Mouse (Mus musculus) embryonic facial prominence, embryonic 13.5 days (tissue): ENCODE results near the gene Slc38a10. TPM values are rescaled to one million over a fixed set of nuclear protein-coding genes. Genes with fewer than 3 reads are reported as not detected.

Experiments used
- ATAC-seq: fragments of 200-750 bp; cut with Nextera tagmentation; 2 replicates; pipeline ENCODE4 v1.8.0; 2017; ENCODE audit warnings: low read depth; ENCODE audit not compliant: insufficient number of reproducible peaks, insufficient read depth, low FRiP score, low TSS enrichment
- H3K27ac ChIP-seq: fragments of 300-500 bp; sonication (generic); 2 replicates; pipeline ENCODE4 v1.5.1; 2015; ENCODE audit warnings: moderate library complexity, mild to moderate bottlenecking, inconsistent platforms
- H3K27me3 ChIP-seq: fragments of 300-500 bp; sonication (generic); 2 replicates; pipeline ENCODE4 v1.6.1; 2015; ENCODE audit warnings: mild to moderate bottlenecking, inconsistent platforms
- H3K36me3 ChIP-seq: fragments of 300-500 bp; sonication (generic); 2 replicates; pipeline ENCODE4 v1.6.1; 2015; ENCODE audit warnings: mild to moderate bottlenecking, inconsistent platforms
- H3K4me1 ChIP-seq: fragments of 300-500 bp; sonication (generic); 2 replicates; pipeline ENCODE4 v1.6.1; 2015; ENCODE audit warnings: inconsistent platforms
- H3K4me2 ChIP-seq: fragments of 300-500 bp; sonication (generic); 2 replicates; pipeline ENCODE4 v1.6.1; 2015; ENCODE audit warnings: moderate library complexity, mild to moderate bottlenecking, inconsistent platforms
- H3K4me3 ChIP-seq: fragments of 300-500 bp; sonication (generic); 2 replicates; pipeline ENCODE4 v1.5.1; 2015; ENCODE audit warnings: mild to moderate bottlenecking, inconsistent platforms
- H3K9ac ChIP-seq: fragments of 300-500 bp; sonication (generic); 2 replicates; pipeline ENCODE4 v1.6.1; 2015; ENCODE audit warnings: mild to moderate bottlenecking, inconsistent platforms
- H3K9me3 ChIP-seq: fragments of 300-500 bp; sonication (generic); 2 replicates; pipeline ENCODE4 v1.6.1; 2016; ENCODE audit warnings: inconsistent platforms
- WGBS: fragments of 180-500 bp; shearing (Covaris S2); methylation state at CpG from one replicate; pipeline ENCODE4 v1.1.7; 2015; ENCODE audit warnings: mixed read lengths; 5-methylcytosine and 5-hydroxymethylcytosine counted together
- polyA plus RNA-seq: library from polyadenylated mRNA; unstranded; fragments of >200 nt; fragmentation: Nextera tagmentation; extraction: Ambion mirVana; gene quantifications from 2 replicates; pipeline ENCODE4 v1.2.1, GENCODE M21; 2015

The Slc38a10 gene
- polyA plus RNA-seq, 1 experiment from 2014 or later, result 92.9 TPM

GRCm38 (mm10) chr11:120158828-120159227 is 7.7 kb upstream of the Slc38a10 start:
- Histone ChIP-seq H3K4me1 (peaks cover 15% of the 10 kb centered on the region), H3K27ac (no peak overlapping the region), H3K9me3 (peaks cover 2% of the 10 kb centered on the region; the same call in 1 of the 2 replicates), H3K27me3 (no peaks in the 10 kb centered on the region), H3K4me2 (no peak overlapping the region), H3K4me3 (no peak overlapping the region), H3K9ac (no peak overlapping the region), H3K36me3 (no peaks in the 10 kb centered on the region)
- no peak for ATAC-seq
- 61% methylated on average over 5 of the region's 5 CpGs for WGBS

- Histone ChIP-seq H3K9me3 (peaks cover 2% of the 10 kb centered on the region; the same call in 1 of the 2 replicates), H3K4me1 (peaks cover 25% of the 10 kb centered on the region), H3K4me3 (peak overlapping the region; percentile 60), H3K36me3 (peaks cover 4% of the 10 kb centered on the region; the same call in 1 of the 2 replicates), H3K27me3 (no peaks in the 10 kb centered on the region), H3K27ac (peak overlapping the region; percentile 55; the same call in 1 of the 2 replicates), H3K9ac (peak overlapping the region; percentile 79), H3K4me2 (peak overlapping the region; percentile 82)
- ATAC-seq, result peak; percentile 21; the same call in 1 of the 2 replicates
- WGBS, result under 1% methylated on average over 44 of the region's 44 CpGs
Observed at GRCm38 (mm10) chr11:120150440-120151112, 570 bp downstream of the Slc38a10 start.

GRCm38 (mm10) chr11:120149510-120150200 is 1.5 kb downstream of the Slc38a10 start:
- H3K27me3 ChIP-seq, result no peaks in the 10 kb centered on the region
- peak overlapping the region; percentile 79; the same call in 1 of the 2 replicates for H3K9ac ChIP-seq
- H3K27ac ChIP-seq, result no peak overlapping the region
- peak overlapping the region; percentile 82 for H3K4me2 ChIP-seq
- peak overlapping the region; percentile 60 for H3K4me3 ChIP-seq
- peaks cover 8% of the 10 kb centered on the region; the same call in 1 of the 2 replicates for H3K36me3 ChIP-seq
- peaks cover 26% of the 10 kb centered on the region for H3K4me1 ChIP-seq
- no peak for ATAC-seq
- no peaks in the 10 kb centered on the region for H3K9me3 ChIP-seq
- WGBS, result 37% methylated on average over 6 of the region's 6 CpGs

GRCm38 (mm10) chr11:120148201-120148855 is 2.8 kb downstream of the Slc38a10 start:
- WGBS, result 87% methylated on average over 8 of the region's 8 CpGs
- no peak overlapping the region for H3K4me2 ChIP-seq
- no peak overlapping the region for H3K9ac ChIP-seq
- H3K4me3 ChIP-seq, result no peak overlapping the region
- peaks cover 8% of the 10 kb centered on the region; the same call in 1 of the 2 replicates for H3K36me3 ChIP-seq
- ATAC-seq, result no peak
- H3K9me3 ChIP-seq, result no peaks in the 10 kb centered on the region
- no peak overlapping the region for H3K27ac ChIP-seq
- peaks cover 26% of the 10 kb centered on the region for H3K4me1 ChIP-seq
- no peaks in the 10 kb centered on the region for H3K27me3 ChIP-seq

GRCm38 (mm10) chr11:120143708-120144497 is 7.2 kb downstream of the Slc38a10 start:
- Histone ChIP-seq H3K4me3 (no peak overlapping the region), H3K9me3 (no peaks in the 10 kb centered on the region)
- 77% methylated on average over 13 of the region's 13 CpGs for WGBS

GRCm38 (mm10) chr11:120142601-120143051 is 8.5 kb downstream of the Slc38a10 start:
- Histone ChIP-seq H3K27me3 (no peaks in the 10 kb centered on the region), H3K9ac (0 out of 2 replicates have a peak overlapping the region, but pooled peaks have one; percentile 28), H3K36me3 (peaks cover 42% of the 10 kb centered on the region), H3K27ac (no peak overlapping the region), H3K4me2 (no peak overlapping the region), H3K4me3 (no peak overlapping the region), H3K9me3 (no peaks in the 10 kb centered on the region), H3K4me1 (peaks cover 10% of the 10 kb centered on the region; the same call in 1 of the 2 replicates)
- ATAC-seq, result no peak
- 69% methylated on average over 3 of the region's 3 CpGs for WGBS

More at GRCm38 (mm10) chr11:120143708-120144497, 7.2 kb downstream of the Slc38a10 start:
- H3K4me1 ChIP-seq, result peaks cover 5% of the 10 kb centered on the region
- H3K27me3 ChIP-seq, result no peaks in the 10 kb centered on the region
- H3K4me2 ChIP-seq, result no peak overlapping the region
- H3K9ac ChIP-seq, result no peak overlapping the region
- ATAC-seq, result no peak
- H3K36me3 ChIP-seq, result peaks cover 33% of the 10 kb centered on the region
- H3K27ac ChIP-seq, result no peak overlapping the region

GRCm38 (mm10) chr11:120140255-120140654 is 10.9 kb downstream of the Slc38a10 start:
- no peak overlapping the region for H3K4me2 ChIP-seq
- H3K27ac ChIP-seq, result no peak overlapping the region
- H3K9ac ChIP-seq, result peak overlapping the region; percentile 27; the same call in 1 of the 2 replicates
- H3K4me3 ChIP-seq, result no peak overlapping the region
- 72% methylated on average over 6 of the region's 6 CpGs for whole genome bisulfite sequencing
- H3K9me3 ChIP-seq, result no peaks in the 10 kb centered on the region
- ATAC-seq, result no peak
- peaks cover 44% of the 10 kb centered on the region for H3K36me3 ChIP-seq
- H3K27me3 ChIP-seq, result no peaks in the 10 kb centered on the region
- H3K4me1 ChIP-seq, result peaks cover 11% of the 10 kb centered on the region

GRCm38 (mm10) chr11:120139309-120139731 is 11.8 kb downstream of the Slc38a10 start:
- H3K4me1 ChIP-seq, result peaks cover 11% of the 10 kb centered on the region
- peaks cover 54% of the 10 kb centered on the region for H3K36me3 ChIP-seq
- whole genome bisulfite sequencing, result 82% methylated on average over 10 of the region's 10 CpGs
- no peak overlapping the region for H3K4me3 ChIP-seq
- no peak overlapping the region for H3K27ac ChIP-seq
- no peak overlapping the region for H3K4me2 ChIP-seq
- no peak overlapping the region for H3K9ac ChIP-seq
- no peaks in the 10 kb centered on the region for H3K27me3 ChIP-seq
- no peak for ATAC-seq
- H3K9me3 ChIP-seq, result no peaks in the 10 kb centered on the region

- Histone ChIP-seq H3K27ac (no peak overlapping the region), H3K4me3 (no peak overlapping the region), H3K36me3 (peaks cover 65% of the 10 kb centered on the region), H3K9ac (no peak overlapping the region), H3K4me1 (peaks cover 11% of the 10 kb centered on the region), H3K9me3 (no peaks in the 10 kb centered on the region), H3K4me2 (no peak overlapping the region), H3K27me3 (no peaks in the 10 kb centered on the region)
- ATAC-seq, result no peak
- WGBS, result 59% methylated on average over 5 of the region's 5 CpGs
Observed at GRCm38 (mm10) chr11:120137625-120138004, 13.5 kb downstream of the Slc38a10 start.

GRCm38 (mm10) chr11:120136796-120137624 is 14.1 kb downstream of the Slc38a10 start:
- no peak for ATAC-seq
- Histone ChIP-seq H3K4me1 (peaks cover 11% of the 10 kb centered on the region), H3K27ac (no peak overlapping the region), H3K9me3 (no peaks in the 10 kb centered on the region), H3K4me2 (no peak overlapping the region), H3K36me3 (peaks cover 68% of the 10 kb centered on the region), H3K9ac (0 out of 2 replicates have a peak overlapping the region, but pooled peaks have one; percentile 32), H3K4me3 (no peak overlapping the region), H3K27me3 (no peaks in the 10 kb centered on the region)
- 86% methylated on average over 23 of the region's 23 CpGs for WGBS
